Mouse (Mus musculus) spleen, postnatal 14 days (tissue): ENCODE measurements around the gene Gm3015.
"Not testable (repeated sequence)": the region's sequence is repeated elsewhere in the genome, so short reads cannot be mapped to it uniquely, and the experiment has no call there.

Experiments
- DNase-seq, 2 experiments: peaks; one replicate each; pipeline ENCODE4 v3.0.0; 2021 to 2022; ENCODE audit warnings: low spot score in 2 of 2

Gene Gm3015

GRCm38 (mm10) chr14:42768721-42769120 lies at the start of gene Gm3015:
Gm3015 (minus strand) TSS chr14:42768821.
- not testable (repeated sequence) for DNase-seq

- not testable (repeated sequence) for DNase-seq
These were observed 29.3 kb upstream of the Gm3015 start, which contains the start of gene Gm10377 for GRCm38 (mm10) chr14:42797887-42798286. Gm10377 (minus strand) TSS chr14:42797987.
